In the genomic region with DNA sequence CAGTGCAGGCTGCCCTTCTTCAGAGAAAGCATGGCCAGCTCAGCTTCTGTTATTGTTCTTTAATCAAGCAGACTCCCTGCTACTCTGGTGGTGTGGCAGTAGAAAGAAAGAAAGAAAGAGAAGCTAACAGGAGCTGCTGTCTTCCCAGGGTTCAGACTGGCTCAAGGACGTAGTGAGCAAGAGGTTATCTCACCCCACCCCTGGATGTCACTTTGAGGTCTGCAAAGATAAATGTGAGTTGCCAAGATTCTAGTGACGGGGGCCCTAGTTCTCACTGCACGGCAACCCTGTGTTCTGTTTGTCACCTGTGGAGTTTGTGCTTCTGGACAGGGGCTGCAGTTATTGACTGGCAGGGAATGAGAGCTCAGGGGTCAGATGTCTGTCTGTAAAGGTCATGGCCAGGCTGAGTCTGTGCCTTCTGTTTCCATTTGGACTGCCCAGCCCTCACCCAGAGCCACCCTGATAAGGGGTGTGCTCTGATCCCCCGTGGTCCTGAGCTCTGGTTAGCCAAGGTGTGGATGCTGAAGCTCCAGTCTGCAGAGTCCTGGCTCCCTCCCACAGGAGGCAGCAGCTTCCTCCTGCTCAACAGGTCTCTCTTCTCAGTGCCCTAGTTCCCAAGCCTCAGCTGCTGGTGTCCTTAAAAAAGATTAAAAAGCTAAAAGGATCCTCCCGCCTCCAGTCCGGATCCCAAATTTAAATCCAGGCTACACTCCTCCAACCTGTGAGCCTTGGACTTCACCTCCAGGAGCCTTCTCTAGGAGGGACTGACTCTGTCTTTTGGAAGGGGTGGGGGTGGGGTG, we compare ENCODE assay signal across 11 mouse cellular contexts.
DNase-seq lines count a peak whose midpoint lies in the region; ATAC-seq and TF ChIP-seq lines count a peak whose summit lies in the region.
"Had no signal": no experiment of that assay in that cellular context is flagged by ENCODE, and none has a peak within 500 bp of the region (broad histone marks: within the 10 kb centered on the region; RNA-seq: fewer than 3 reads in every experiment).

No protein-coding gene starts in this region.

- no peaks in the 10 kb centered on the region; the same call in 1 of the 2 replicates for H3K79me2 ChIP-seq in liver, adult 2 months (ENCODE audit: control insufficient read depth, insufficient read depth, low read length)

- no peaks in the 10 kb centered on the region for H3K36me3 ChIP-seq in liver, adult 2 months (ENCODE audit: control insufficient read depth, insufficient read depth, low read length)
- H3K36me3 ChIP-seq in forebrain, embryonic 14.5 days (ENCODE audit: control insufficient read depth, insufficient read depth, low read length), result no peaks in the 10 kb centered on the region
- no peaks in the 10 kb centered on the region for H3K36me3 ChIP-seq in midbrain, embryonic 10.5 days
- H3K36me3 ChIP-seq: heart, embryonic 13.5 days had no signal

- H3K9ac ChIP-seq in liver, adult 2 months (ENCODE audit: low read depth, low read length), result no peak overlapping the region
- H3K9ac ChIP-seq in forebrain, embryonic 14.5 days (ENCODE audit: low read length), result peak overlapping the region; percentile 63
- H3K9ac ChIP-seq: heart, embryonic 13.5 days had no signal

- DNase-seq in liver, adult 2 months (ENCODE audit: extremely low read depth, low read depth, low spot score), result peak; percentile 32
- DNase-seq in liver, result no peak
- DNase-seq in forebrain, embryonic 14.5 days (ENCODE audit: low spot score), result peak; percentile 27
- no peak for DNase-seq in midbrain, embryonic 10.5 days (ENCODE audit: low spot score)
- DNase-seq in thymus, postnatal 10 days (ENCODE audit: low spot score in 2 of 2), result no peak
- no peak for DNase-seq in gastrocnemius, postnatal 25 days
- no peak for DNase-seq in heart, postnatal 36 days
- DNase-seq: cerebellum, postnatal 10 days; kidney, adult 9 months; thymus, adult 2 months had no signal

- H3K9me3 ChIP-seq in forebrain, embryonic 14.5 days (replicated peaks; ENCODE audit: control insufficient read depth, low read length), result no peaks in the 10 kb centered on the region
- H3K9me3 ChIP-seq in midbrain, embryonic 10.5 days (replicated peaks), result no peaks in the 10 kb centered on the region
- H3K9me3 ChIP-seq: heart, embryonic 13.5 days had no signal

- no peak overlapping the region for H3K27ac ChIP-seq in liver, adult 2 months (replicated peaks; ENCODE audit: insufficient read depth, low read depth, low read length)
- peak overlapping the region; percentile 50 for H3K27ac ChIP-seq in forebrain, embryonic 14.5 days (ENCODE audit: low read depth, low read length)
- peak overlapping the region; percentile 61 for H3K27ac ChIP-seq in midbrain, embryonic 10.5 days (replicated peaks)
- H3K27ac ChIP-seq: heart, embryonic 13.5 days had no signal

- TF ChIP-seq POLR2A in liver, adult 2 months (IDR thresholded peaks at IDR 0.05; ENCODE audit: extremely low read depth, insufficient read depth, low read length), result no peak

- no peak overlapping the region for H3K4me3 ChIP-seq in liver, adult 2 months (ENCODE audit: insufficient read depth, low read depth, low read length)
- peak overlapping the region; percentile 34 for H3K4me3 ChIP-seq in forebrain, embryonic 14.5 days (ENCODE audit: low read depth, low read length)
- no peak overlapping the region for H3K4me3 ChIP-seq in midbrain, embryonic 10.5 days
- H3K4me3 ChIP-seq: heart, embryonic 13.5 days had no signal

- H3K27me3 ChIP-seq in liver, adult 2 months (ENCODE audit: control insufficient read depth, insufficient read depth, low read length), result no peaks in the 10 kb centered on the region
- H3K27me3 ChIP-seq in forebrain, embryonic 14.5 days (replicated peaks; ENCODE audit: control insufficient read depth, insufficient read depth, low read length), result no peaks in the 10 kb centered on the region
- H3K27me3 ChIP-seq in midbrain, embryonic 10.5 days (ENCODE audit: low read depth, poor library complexity, severe bottlenecking), result peaks cover 9% of the 10 kb centered on the region

- WGBS in liver, adult 2 months, result 30% methylated on average over 6 of the region's 6 CpGs
- WGBS in forebrain, embryonic 14.5 days, result 47% methylated on average over 6 of the region's 6 CpGs
- 42% methylated on average over 6 of the region's 6 CpGs for WGBS in midbrain, embryonic 10.5 days

- ATAC-seq in forebrain, embryonic 14.5 days, result 0 out of 2 replicates have a peak, but pooled peaks have one; percentile 4

- TF ChIP-seq CTCF in liver, adult 2 months (IDR thresholded peaks at IDR 0.05; ENCODE audit: low read depth, low read length), result no peak

- intact Hi-C loops in heart, postnatal 36 days (cut with DNase I), result no loop called here

- peak overlapping the region; percentile 46 for H3K4me2 ChIP-seq in forebrain, embryonic 14.5 days (ENCODE audit: low read length)
- H3K4me2 ChIP-seq: heart, embryonic 13.5 days had no signal

- H3K4me1 ChIP-seq in liver, adult 2 months (ENCODE audit: control insufficient read depth, insufficient read depth, low read length), result no peaks in the 10 kb centered on the region
- H3K4me1 ChIP-seq in forebrain, embryonic 14.5 days (ENCODE audit: control insufficient read depth, insufficient read depth, low read length), result peaks cover 36% of the 10 kb centered on the region
- H3K4me1 ChIP-seq in midbrain, embryonic 10.5 days, result peaks cover 38% of the 10 kb centered on the region

Comparison
In these comparisons a context has a peak if more than half of its experiments do, and no peak if none do; other contexts are left out.
1. DNase-seq: peak in liver, adult 2 months (single experiment) and forebrain, embryonic 14.5 days (single experiment); none in liver (single experiment), midbrain, embryonic 10.5 days (single experiment), thymus, postnatal 10 days (0 of 2), gastrocnemius, postnatal 25 days (single experiment) and heart, postnatal 36 days (0 of 2).